Mouse (Mus musculus): ENCODE measurements at regions not wholly inside any gene's neighbourhood (a gene's known extent, or its start where the extent isn't known, plus 50 kb on each side); places are given as distances from the start of the nearest gene placed in this dataset.

DNA sequence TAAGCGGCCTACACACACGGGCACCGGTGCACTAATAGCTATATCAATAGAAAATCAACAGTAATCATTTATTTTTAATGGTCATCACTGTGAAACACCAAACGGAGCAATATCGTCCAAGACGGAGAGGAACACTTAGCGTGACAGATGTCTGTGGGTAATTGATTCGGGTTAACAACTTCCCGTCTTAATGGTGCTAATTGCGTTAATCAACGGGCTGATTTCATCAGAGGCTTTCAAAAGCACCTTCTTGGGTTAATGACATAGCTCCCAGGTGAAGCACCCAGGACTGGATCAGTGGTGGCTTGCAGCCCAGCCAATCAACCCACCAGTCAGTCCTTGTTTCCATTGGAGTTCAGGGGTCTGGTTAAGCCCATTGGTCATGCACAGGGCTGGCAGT is 502.0 kb downstream of the Med13l start:
- Histone ChIP-seq H3K36me3 (ENCODE audit: control insufficient read depth, insufficient read depth) (no peaks in the 10 kb centered on the region), H3K27ac (ENCODE audit: low read depth, low read length) (no peak overlapping the region), H3K9ac (ENCODE audit: low read depth, low read length) (no peak overlapping the region), H3K4me1 (replicated peaks; ENCODE audit: control insufficient read depth, insufficient read depth, low read length) (0 out of 2 replicates have a peak, but pooled peaks cover 3% of the 10 kb centered on the region), H3K4me3 (ENCODE audit: low read depth, low read length) (no peak overlapping the region), H3K4me2 (replicated peaks; ENCODE audit: low read depth) (no peak overlapping the region), H3K27me3 (replicated peaks; ENCODE audit: control insufficient read depth, insufficient read depth, low read length) (no peaks in the 10 kb centered on the region), H3K9me3 (ENCODE audit: control insufficient read depth) (no peaks in the 10 kb centered on the region)
- no peak for TF ChIP-seq CTCF (IDR thresholded peaks at IDR 0.05; ENCODE audit: low read depth)
- WGBS, result 96% methylated on average over 11 of the region's 11 CpGs
- no peak for ATAC-seq

- 21% methylated on average over 6 of the region's 6 CpGs for WGBS
- no peak for TF ChIP-seq CTCF (IDR thresholded peaks at IDR 0.05; ENCODE audit: low read depth)
- no peaks in the 10 kb centered on the region for H3K27me3 ChIP-seq (replicated peaks; ENCODE audit: control insufficient read depth, insufficient read depth, low read length)
- no peaks in the 10 kb centered on the region for H3K9me3 ChIP-seq (ENCODE audit: control insufficient read depth)
- no peak overlapping the region; the same call in 1 of the 2 replicates for H3K4me2 ChIP-seq (replicated peaks; ENCODE audit: low read depth)
- H3K9ac ChIP-seq (ENCODE audit: low read depth, low read length), result no peak overlapping the region
- H3K4me1 ChIP-seq (replicated peaks; ENCODE audit: control insufficient read depth, insufficient read depth, low read length), result 0 out of 2 replicates have a peak, but pooled peaks cover 7% of the 10 kb centered on the region
- ATAC-seq, result no peak
- no peaks in the 10 kb centered on the region for H3K36me3 ChIP-seq (ENCODE audit: control insufficient read depth, insufficient read depth)
- H3K4me3 ChIP-seq (ENCODE audit: low read depth, low read length), result no peak overlapping the region
- H3K27ac ChIP-seq (ENCODE audit: low read depth, low read length), result peak overlapping the region; percentile 57; the same call in 1 of the 2 replicates
These were observed 506.2 kb downstream of the Med13l start for GRCm38 (mm10) chr5:119066666-119067065.

DNA sequence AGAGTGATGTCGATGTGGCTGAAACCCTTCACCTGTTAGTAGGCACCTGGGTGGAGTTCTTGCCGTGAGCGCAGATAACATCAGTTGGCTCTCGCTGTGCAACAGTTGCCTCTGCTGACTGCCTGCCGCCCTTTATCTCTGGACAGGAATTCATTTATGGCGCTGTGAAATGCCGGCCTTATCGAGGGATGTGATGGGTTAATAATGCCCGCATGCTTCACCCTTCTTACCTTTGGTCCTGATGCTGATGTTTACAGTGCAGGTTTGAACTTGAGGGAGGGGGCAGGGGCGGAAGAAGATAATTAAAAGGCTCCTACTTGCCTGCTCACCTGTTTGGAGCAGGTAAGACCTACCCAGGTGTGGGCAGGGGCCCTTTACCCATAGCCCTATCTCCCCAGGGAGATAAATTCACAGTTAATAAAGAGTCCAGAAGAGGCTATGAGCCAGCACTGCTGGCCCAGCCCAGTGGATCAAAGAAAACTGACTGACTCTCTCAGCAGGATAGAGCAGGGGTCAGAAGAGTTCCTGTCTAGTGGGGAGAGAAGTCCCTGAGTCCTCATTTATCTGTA is 509.4 kb downstream of the Med13l start:
- no peak for TF ChIP-seq CTCF (IDR thresholded peaks at IDR 0.05; ENCODE audit: low read depth)
- no peaks in the 10 kb centered on the region for H3K27me3 ChIP-seq (replicated peaks; ENCODE audit: control insufficient read depth, insufficient read depth, low read length)
- 0 out of 2 replicates have a peak, but pooled peaks cover 9% of the 10 kb centered on the region for H3K4me1 ChIP-seq (replicated peaks; ENCODE audit: control insufficient read depth, insufficient read depth, low read length)
- H3K9me3 ChIP-seq (ENCODE audit: control insufficient read depth), result no peaks in the 10 kb centered on the region
- H3K4me2 ChIP-seq (replicated peaks; ENCODE audit: low read depth), result no peak overlapping the region
- no peak overlapping the region for H3K4me3 ChIP-seq (ENCODE audit: low read depth, low read length)
- no peak overlapping the region for H3K9ac ChIP-seq (ENCODE audit: low read depth, low read length)
- 55% methylated on average over 10 of the region's 10 CpGs for WGBS
- peak overlapping the region; percentile 68 for H3K27ac ChIP-seq (ENCODE audit: low read depth, low read length)
- H3K36me3 ChIP-seq (ENCODE audit: control insufficient read depth, insufficient read depth), result no peaks in the 10 kb centered on the region
- peak; percentile 72 for ATAC-seq

GRCm38 (mm10) chr5:119072712-119073111 is 512.2 kb downstream of the Med13l start:
- H3K4me3 ChIP-seq (ENCODE audit: low read depth, low read length), result no peak overlapping the region
- no peak overlapping the region for H3K9ac ChIP-seq (ENCODE audit: low read depth, low read length)
- no peaks in the 10 kb centered on the region for H3K36me3 ChIP-seq (ENCODE audit: control insufficient read depth, insufficient read depth)
- H3K4me1 ChIP-seq (replicated peaks; ENCODE audit: control insufficient read depth, insufficient read depth, low read length), result 0 out of 2 replicates have a peak, but pooled peaks cover 5% of the 10 kb centered on the region
- H3K27me3 ChIP-seq (replicated peaks; ENCODE audit: control insufficient read depth, insufficient read depth, low read length), result no peaks in the 10 kb centered on the region
- no peak overlapping the region for H3K4me2 ChIP-seq (replicated peaks; ENCODE audit: low read depth)
- 51% methylated on average over 14 of the region's 14 CpGs for WGBS
- 0 out of 2 replicates have a peak, but pooled peaks have one; percentile 3 for TF ChIP-seq CTCF (IDR thresholded peaks at IDR 0.05; ENCODE audit: low read depth)
- no peaks in the 10 kb centered on the region for H3K9me3 ChIP-seq (ENCODE audit: control insufficient read depth)
- peak overlapping the region; percentile 70; the same call in 1 of the 2 replicates for H3K27ac ChIP-seq (ENCODE audit: low read depth, low read length)
- peak; percentile 68 for ATAC-seq

GRCm38 (mm10) chr5:119080747-119081146 is 520.3 kb downstream of the Med13l start:
- Histone ChIP-seq H3K4me2 (replicated peaks; ENCODE audit: low read depth) (no peak overlapping the region), H3K9me3 (ENCODE audit: control insufficient read depth) (no peaks in the 10 kb centered on the region), H3K27me3 (replicated peaks; ENCODE audit: control insufficient read depth, insufficient read depth, low read length) (no peaks in the 10 kb centered on the region), H3K27ac (ENCODE audit: low read depth, low read length) (0 out of 2 replicates have a peak overlapping the region, but pooled peaks have one; percentile 3), H3K4me3 (ENCODE audit: low read depth, low read length) (no peak overlapping the region), H3K9ac (ENCODE audit: low read depth, low read length) (no peak overlapping the region), H3K4me1 (replicated peaks; ENCODE audit: control insufficient read depth, insufficient read depth, low read length) (no peaks in the 10 kb centered on the region; the same call in 1 of the 2 replicates), H3K36me3 (ENCODE audit: control insufficient read depth, insufficient read depth) (no peaks in the 10 kb centered on the region)
- peak; percentile 80 for ATAC-seq
- 46% methylated on average over 5 of the region's 5 CpGs for WGBS
- TF ChIP-seq CTCF (IDR thresholded peaks at IDR 0.05; ENCODE audit: low read depth), result no peak

GRCm38 (mm10) chr5:119082895-119083294 is 522.4 kb downstream of the Med13l start:
- no peaks in the 10 kb centered on the region; the same call in 1 of the 2 replicates for H3K4me1 ChIP-seq (replicated peaks; ENCODE audit: control insufficient read depth, insufficient read depth, low read length)
- no peaks in the 10 kb centered on the region for H3K27me3 ChIP-seq (replicated peaks; ENCODE audit: control insufficient read depth, insufficient read depth, low read length)
- no peaks in the 10 kb centered on the region for H3K36me3 ChIP-seq (ENCODE audit: control insufficient read depth, insufficient read depth)
- H3K27ac ChIP-seq (ENCODE audit: low read depth, low read length), result peak overlapping the region; percentile 66
- no peaks in the 10 kb centered on the region for H3K9me3 ChIP-seq (ENCODE audit: control insufficient read depth)
- 27% methylated on average over 15 of the region's 15 CpGs for WGBS
- no peak overlapping the region for H3K4me3 ChIP-seq (ENCODE audit: low read depth, low read length)
- peak overlapping the region; percentile 21 for H3K4me2 ChIP-seq (replicated peaks; ENCODE audit: low read depth)
- no peak overlapping the region for H3K9ac ChIP-seq (ENCODE audit: low read depth, low read length)
- ATAC-seq, result peak; percentile 32; the same call in 1 of the 2 replicates
- TF ChIP-seq CTCF (IDR thresholded peaks at IDR 0.05; ENCODE audit: low read depth), result no peak
